Mouse (Mus musculus) MN1 (cell line): Measurements from ENCODE around the gene Nav2.

ENCODE experiments used
- DNase-seq: peaks from one replicate; pipeline ENCODE4 v3.0.0-alpha.2; 2016; ENCODE audit warnings: low spot score

Nav2 gene

DNA sequence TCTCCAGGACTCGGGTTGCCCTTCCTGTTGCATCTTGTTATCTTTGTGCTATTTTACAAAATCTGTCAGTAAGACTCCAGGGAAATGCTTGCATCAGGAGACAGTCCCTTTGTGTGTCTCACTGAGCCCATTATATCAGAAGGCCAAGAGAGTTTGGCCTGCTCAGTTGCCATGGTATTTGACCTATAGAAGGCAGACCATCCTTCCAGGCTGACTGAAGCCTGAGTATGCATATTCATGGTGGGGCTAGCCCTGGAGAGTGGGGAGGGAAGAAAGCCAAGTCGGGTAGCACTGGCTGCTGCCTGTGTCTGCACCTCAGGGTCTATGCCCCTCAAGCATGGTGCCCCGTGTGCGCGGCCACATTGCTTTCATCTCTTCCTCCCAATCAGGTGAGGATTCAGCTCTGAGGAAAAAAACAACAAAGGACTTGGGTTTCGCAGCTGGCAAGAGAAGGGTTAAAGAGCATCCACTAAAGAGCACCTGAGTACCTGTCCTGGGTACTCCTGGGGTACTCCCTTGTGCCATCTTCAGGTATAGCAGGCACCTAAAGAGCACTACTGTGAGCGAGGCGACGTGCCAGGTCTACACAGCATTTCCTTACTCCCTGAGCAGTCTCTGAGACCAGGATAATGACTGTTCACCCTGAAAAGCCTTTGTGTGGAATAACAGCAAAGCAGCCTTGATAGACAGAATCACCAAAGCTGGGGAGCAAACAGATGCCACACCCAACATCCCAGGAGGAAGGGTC lies 144.5 kb downstream of the Nav2 start:
- DNase-seq, result no peak

DNA sequence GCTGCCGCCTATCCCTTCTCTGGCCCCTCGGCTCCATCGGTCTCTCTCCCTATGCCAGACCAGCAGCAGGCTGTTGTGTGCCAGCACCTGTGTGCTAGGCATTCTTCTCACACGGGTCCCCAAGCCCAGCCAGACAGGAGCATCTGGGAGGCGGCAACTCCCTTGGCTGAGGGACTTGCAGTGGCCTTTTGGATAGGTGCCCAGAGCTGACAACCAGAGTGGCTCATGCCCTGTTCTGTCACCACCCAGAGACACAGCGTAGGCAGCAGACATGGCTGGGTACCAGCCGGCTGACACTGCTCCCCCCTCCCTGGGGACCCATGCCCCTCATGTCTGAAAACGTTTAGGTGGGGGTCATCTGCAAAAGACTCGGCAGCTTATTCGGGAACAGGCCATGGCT lies 146.8 kb downstream of the Nav2 start:
- DNase-seq, result no peak

DNA sequence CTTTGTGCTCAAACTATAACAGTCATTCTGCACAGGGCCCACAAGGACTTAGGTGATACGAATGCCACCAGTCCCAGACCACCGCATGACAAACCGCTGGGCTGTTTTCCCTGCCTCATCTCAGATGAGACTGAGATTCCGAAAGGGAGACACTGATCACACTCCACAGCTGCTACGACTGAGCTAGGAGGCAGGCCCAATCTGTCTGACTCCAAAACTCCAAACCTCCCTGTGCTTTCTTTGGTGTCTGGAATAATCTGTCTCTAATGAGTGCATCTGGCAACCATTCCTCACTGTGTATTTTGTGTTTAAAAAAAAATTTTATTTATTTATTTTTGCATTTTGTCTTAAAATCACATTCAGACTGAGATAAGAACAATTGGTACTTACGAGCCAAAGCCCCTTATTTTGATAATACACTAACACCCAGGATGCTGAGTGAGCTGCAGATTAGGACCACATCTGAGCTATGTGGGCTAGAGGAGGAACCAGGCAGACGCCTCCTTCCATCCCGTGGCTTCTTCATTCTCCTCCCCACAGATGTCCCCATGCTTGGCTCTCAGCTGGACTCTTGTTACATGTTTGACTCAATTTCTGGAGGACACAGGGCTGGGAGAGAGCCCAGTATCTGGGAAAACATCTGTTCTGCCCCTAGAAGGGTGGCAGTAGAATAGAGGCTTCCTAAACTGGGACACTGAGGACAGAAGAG lies 149.9 kb downstream of the Nav2 start:
- DNase-seq, result no peak

DNA sequence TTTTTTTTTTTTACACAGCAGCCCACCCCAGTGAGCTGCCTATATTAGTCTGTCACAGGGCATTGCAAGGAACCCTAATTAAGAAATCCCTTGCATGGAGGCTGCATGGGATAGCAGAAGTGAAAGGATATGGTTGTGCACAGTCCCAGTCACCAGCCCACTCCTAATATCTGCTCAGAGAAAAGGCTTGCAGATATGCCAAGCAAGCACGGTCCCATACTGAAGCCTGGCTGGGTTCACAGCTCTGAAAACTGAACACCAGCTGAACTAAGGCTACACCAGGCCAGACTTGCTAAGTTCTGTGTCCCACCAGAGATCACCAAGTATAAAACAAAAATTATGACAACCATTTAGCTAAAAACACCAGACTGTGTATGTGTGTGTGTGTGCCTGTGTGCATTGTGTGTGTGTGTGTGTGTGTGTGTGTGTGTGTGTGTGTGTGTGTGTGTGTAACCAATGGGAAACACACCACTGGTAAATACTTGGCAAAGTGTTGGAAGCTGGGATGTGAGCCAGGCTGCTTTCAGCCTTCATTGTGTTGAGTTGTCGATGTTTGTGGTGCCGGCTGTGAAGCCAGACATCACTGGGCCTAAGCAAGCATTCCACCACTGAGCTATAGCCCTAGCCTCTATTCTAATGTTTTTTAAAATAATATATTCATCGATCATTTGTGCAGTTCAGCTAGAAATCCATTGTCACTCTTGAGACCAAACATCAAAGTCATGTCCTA lies 156.4 kb downstream of the Nav2 start:
- no peak for DNase-seq

DNA sequence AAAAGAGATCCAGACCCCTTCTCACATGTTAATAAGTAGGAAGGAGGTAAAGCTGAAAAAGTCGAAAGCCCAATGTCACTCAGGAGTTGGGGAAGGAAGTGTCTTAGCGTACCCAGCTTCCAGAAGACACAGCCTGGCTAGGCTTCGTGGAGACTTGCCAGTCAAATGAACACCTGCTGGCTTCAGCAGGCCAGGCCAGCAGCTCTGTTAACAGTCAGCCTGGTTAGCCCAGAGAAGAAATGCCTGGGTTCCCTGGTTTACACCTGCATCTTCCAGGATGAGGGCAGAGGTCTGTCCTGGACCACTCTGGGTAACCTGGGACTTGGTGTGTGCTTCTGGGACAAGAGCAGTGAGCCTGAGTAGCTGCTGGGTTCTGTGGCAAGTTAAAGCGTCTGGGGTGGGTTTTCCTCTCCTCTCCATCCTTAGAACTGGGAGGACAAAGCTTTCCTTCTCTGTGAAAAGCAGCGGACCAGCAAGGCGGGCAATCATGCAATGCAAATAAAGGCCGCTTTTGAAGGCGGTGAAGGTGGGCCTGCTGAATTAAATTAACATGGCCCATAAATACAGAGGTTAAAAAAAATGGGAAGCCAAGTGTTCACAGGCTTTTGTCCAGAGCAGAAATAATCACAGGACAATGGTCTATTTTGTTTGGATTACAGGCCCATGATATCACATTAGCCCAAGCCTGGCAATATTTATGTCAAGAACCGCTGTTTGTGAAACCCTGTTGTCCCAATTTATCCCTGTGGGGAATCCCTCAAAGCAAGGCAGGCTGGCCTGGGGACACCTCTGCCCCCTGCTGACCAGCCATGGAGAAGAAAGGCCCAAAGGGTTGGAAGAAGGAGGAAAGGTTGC lies 157.3 kb downstream of the Nav2 start:
- no peak for DNase-seq

- no peak for DNase-seq
These were observed 158.3 kb downstream of the Nav2 start for GRCm38 (mm10) chr7:49066828-49067227.

GRCm38 (mm10) chr7:49069396-49069961 lies 161.0 kb downstream of the Nav2 start:
- no peak for DNase-seq

- DNase-seq, result no peak
These were observed 162.1 kb downstream of the Nav2 start for GRCm38 (mm10) chr7:49070621-49071020.

GRCm38 (mm10) chr7:49071141-49071567 lies 162.6 kb downstream of the Nav2 start:
- DNase-seq, result no peak

GRCm38 (mm10) chr7:49075333-49075934 lies 166.9 kb downstream of the Nav2 start:
- no peak for DNase-seq

- no peak for DNase-seq
These were observed 167.8 kb downstream of the Nav2 start for GRCm38 (mm10) chr7:49076283-49076694.

DNA sequence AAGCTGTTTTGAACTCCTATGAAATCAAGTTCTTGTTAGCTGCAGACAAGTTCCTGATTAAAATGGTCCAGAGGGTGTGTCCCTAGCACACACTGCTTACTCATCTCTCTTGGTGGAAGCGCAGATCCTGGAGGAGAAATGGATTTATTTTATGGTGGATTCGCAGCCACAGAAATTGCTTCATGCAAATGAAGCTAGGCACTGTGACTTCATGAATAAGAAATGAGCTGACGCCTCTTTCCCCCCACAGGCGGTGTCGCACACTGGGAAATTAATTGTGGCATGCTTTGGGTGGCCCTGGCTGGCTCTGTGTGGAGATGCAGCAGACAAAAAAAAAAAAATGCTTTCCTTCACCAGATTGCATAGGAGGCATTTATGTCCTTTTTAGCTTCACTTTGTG lies 170.4 kb downstream of the Nav2 start:
- no peak for DNase-seq

DNA sequence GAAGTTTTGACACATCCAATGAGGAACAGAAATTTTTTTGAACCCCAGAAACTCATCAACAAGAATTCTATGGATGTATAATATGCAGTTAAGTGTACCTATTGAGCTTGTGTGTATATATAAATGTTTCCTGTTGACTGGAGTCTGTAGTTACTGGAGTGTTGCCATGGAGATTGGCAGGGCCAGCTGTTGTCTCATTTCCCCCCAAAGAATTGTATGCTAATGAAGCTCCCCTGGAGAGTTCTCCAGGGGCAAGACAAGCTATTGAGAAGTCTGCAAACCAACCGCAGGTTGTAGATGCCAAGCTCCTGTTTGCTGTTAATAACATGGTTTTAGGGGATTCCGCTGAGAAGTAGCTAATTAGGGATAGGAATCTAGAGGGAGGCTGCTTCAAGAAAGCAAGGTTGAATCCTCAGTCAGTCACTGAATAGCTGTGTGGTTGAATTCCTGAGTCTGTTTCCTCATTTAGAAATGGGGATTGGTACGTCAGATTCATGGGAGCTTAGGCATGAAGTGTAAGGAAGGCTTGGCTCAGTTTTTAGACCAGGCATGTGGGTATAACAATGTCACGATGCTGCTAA lies 174.2 kb downstream of the Nav2 start:
- DNase-seq, result no peak

DNA sequence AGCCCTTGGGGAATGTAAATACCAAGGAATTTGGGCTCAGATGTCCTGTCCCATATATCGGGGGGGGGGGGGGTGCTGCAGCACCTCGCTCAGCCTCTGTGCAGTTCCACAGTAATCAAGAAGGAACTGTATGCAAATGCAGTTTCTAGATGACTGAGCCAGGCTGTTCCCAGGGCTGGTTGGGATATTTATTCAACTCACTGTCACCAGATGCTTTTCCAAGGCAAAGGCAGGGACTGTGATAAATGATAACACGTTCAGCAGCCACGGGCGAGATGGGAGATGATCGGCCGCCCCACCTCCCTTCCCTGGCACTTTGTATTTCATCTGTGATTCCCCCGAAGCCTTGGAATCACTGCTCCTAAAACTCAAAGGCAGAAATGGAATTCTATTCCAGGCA lies 176.3 kb downstream of the Nav2 start:
- DNase-seq, result no peak

GRCm38 (mm10) chr7:49085759-49086158 lies 177.2 kb downstream of the Nav2 start:
- DNase-seq, result no peak

GRCm38 (mm10) chr7:49087154-49087553 lies 178.6 kb downstream of the Nav2 start:
- DNase-seq, result no peak

DNA sequence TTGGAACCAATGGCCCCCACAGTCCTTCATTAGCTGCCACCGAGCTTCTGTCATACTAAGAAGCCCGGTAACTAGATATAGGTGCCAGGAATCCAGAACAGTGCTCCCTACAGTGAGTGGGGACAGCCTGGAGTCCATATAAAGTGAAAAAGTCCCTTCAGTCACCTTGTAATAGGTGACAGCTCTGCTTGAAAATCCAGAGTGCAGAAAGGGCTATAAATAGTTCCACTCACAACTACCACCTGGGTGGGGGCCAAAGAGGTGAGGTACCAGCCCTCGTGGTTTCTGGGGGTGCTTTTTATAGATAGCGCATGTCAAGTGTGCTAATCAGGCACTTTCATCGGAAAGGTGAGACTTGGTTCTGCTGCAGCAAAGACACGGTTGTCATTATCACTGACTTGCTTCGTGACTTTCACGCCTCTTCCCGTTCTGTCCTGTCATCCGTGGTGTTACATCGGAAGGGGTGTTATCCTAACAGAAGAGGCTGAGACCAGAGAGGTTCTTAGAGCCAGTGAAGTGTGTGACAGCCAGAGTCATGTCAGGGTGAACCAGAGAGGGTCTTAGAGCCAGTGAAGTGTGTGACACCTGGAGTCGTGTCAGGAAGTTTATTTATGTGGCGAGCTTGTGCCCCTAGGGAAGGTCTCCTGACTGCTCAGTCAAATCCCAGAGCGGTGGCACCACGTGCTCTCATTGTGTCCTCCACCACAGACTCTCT lies 179.8 kb downstream of the Nav2 start:
- no peak for DNase-seq

DNA sequence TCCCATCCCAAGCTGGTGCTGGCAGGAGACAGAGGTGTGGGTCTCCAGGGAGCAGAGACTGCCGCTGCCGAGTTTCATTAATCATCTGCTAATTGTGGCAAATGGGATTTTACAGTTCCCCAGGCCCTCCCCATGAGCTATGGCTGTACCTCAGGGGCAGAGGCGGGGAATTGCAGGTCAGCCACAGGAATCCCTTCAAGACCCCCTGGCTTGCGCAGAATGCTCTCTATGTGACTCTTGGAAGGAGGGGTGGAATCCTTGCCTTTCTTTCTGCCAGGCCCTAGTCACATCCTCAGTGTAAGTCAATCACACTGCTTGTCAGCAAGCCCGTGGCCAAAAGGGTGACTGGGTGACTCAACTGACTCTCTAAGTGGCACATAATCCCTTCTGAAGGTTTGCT lies 182.9 kb downstream of the Nav2 start:
- DNase-seq, result no peak

DNA sequence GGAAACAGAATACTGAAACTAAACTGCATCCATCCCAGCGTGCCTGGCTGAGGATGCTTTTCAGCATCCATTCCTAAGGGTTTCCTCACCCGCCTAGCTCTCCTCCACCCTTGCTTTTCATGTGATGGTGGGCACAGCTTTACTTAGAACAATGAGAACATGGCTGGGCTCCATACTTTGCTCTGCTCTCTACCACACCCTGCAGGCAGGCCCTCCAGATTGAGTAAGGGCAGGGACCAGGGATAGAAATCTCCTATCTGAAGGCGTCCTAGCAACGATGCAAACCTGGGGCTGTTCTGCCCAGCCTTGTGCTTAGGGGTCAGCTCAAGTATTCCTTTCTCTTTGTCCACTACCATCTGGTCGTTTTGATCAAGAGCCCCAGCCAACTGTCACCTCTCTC lies 183.4 kb downstream of the Nav2 start:
- DNase-seq, result no peak

GRCm38 (mm10) chr7:49093596-49093995 lies 185.1 kb downstream of the Nav2 start:
- no peak for DNase-seq
